Mouse (Mus musculus): Measurements from ENCODE around the gene Aplp2.

DNA sequence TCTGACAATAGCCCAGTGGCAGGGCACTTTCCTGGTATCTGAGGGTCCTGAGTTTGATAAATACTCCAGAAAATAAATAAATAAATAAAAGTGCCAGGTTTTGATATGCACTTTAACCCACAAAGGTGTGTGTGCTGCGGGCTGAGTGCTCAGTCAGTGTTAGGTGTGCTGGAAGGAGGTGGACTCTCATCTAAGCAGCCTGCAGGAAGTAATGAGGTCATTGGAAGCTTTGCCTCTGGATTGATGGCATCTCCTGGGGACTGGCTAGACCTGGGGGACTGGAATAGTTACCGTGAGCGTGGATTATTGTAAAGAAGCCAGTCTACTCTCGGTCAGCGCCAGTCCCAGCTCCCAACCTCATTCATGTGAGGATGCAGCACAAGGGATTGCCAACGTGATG lies 34.8 kb upstream of the Aplp2 start:
- no peak for TF ChIP-seq POLR2A (IDR thresholded peaks at IDR 0.05; ENCODE audit: extremely low read depth, insufficient read depth, low read length)
- no peak for TF ChIP-seq CTCF (IDR thresholded peaks at IDR 0.05; ENCODE audit: low read depth, low read length)
